Mouse (Mus musculus) thymus, postnatal 10 days (tissue): ENCODE data around the gene Pla1a.
A peak's percentile ranks its signal among the peaks of the same experiment; 100 is the strongest.
"Not testable (repeated sequence)": the region's sequence is repeated elsewhere in the genome, so short reads cannot be mapped to it uniquely, and the experiment has no call there.

Experiments
- DNase-seq, 2 experiments: peaks; one replicate each; pipeline ENCODE4 v3.0.0; 2021; ENCODE audit warnings: low spot score in 2 of 2

Gene Pla1a

DNA sequence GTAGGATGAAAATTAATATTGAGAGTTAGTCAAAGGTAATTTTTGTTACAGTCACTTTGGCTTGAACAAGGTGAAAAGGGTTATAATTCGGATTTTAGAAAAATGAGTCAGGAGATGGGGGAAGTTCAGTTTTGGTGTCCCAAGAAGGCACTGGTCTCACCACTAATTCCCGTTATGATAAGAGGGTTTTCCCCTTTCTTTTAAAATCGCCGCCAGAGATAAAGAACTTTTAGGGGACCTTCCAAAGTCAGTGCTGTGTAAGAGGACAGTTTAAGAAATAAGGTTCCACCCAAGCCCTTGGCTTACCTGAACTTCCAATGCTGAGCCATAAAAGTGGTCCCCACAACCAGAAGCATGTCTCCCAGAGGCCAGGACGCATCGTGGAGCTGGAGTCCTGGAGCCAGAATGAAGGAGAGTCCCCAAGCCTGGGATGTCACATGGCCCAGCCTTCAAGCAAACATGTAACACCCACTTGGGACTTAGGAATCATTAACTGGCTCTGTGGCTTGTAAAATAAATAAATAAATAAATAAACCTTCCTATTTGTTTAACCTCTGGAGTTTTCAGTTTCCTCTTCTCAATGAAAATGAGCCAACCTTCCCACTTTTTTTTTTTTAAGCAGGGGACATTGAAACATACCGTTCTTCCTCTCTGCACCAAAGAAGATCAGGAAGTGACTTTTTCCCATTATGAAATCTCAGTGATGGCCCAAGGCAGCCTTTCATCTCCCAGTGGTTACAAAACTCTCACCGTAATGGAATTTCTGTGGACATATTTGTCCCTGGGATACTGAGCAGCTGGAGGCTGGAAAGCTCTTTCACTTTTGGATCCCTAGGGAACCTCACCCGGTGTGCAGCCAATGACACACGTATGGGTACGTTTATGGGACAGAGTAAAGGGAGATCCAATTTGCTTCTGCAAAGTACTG is at the start of gene Pla1a:
Gene Pla1a, minus strand, starts transcription at position 648 of the 928 bp plus-strand sequence.
- no peak for DNase-seq

DNA sequence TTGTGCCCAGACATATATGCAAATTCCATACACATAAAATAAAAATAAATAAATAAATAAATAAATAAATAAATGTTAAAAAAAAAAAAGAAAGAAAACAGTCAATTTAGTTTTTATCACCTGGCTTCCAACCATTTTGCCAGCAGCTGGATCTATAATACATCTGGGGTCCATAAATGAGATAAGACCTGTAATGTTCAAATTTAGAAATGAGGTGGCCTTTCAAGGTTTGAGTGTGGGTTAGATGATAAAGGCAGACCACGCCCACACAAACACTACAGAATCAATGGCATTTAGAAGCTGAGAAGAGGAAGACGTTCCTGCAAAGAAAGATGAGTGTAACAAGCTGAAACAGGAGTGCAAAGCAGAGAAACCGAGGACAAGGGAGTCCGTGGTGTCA is 48.4 kb upstream of the Pla1a start:
- no peak for DNase-seq

GRCm38 (mm10) chr16:38478296-38478695 is 45.4 kb upstream of the Pla1a start:
- DNase-seq: no peak

GRCm38 (mm10) chr16:38477241-38477608 is 44.3 kb upstream of the Pla1a start:
- DNase-seq: not testable (repeated sequence)

- peak; percentile 43 to 58 for DNase-seq
These were observed 43.6 kb upstream of the Pla1a start for GRCm38 (mm10) chr16:38476312-38477240.

- no peak for DNase-seq
These were observed 42.9 kb upstream of the Pla1a start for GRCm38 (mm10) chr16:38475681-38476311.

GRCm38 (mm10) chr16:38474677-38475286 is 41.8 kb upstream of the Pla1a start:
- no peak for DNase-seq

DNA sequence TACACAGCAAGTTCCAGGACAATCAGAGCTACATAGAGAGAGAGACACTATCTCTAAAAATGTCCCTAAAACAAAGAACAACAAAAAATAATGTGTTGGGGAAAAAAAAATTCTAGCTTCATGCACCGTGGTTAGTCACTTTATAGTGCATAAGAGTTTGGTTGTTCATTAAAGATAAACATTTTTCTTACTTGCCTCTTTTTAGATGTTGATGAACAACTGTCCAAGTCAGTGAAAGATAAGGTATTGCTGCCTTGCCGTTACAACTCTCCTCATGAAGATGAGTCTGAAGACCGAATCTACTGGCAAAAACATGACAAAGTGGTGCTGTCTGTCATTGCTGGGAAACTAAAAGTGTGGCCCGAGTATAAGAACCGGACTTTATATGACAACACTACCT is 40.7 kb upstream of the Pla1a start:
- DNase-seq: no peak

DNA sequence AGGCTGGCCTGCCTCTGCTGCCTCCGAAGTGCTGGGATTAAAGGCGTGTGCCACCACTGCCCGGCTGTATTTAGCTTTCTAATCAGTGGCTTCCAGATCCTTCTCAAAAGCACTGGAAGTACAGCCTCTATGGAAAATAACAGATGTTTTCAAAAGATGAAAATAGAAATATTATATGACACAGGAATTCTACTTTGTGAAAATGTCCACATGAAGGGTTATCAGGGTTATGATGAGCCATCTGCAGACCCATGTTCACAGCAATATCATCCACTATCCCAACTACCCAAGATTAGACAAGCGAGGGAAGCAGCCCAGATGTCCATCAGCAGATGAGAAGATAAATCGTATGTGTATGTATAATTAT is 39.5 kb upstream of the Pla1a start:
- DNase-seq: no peak

DNA sequence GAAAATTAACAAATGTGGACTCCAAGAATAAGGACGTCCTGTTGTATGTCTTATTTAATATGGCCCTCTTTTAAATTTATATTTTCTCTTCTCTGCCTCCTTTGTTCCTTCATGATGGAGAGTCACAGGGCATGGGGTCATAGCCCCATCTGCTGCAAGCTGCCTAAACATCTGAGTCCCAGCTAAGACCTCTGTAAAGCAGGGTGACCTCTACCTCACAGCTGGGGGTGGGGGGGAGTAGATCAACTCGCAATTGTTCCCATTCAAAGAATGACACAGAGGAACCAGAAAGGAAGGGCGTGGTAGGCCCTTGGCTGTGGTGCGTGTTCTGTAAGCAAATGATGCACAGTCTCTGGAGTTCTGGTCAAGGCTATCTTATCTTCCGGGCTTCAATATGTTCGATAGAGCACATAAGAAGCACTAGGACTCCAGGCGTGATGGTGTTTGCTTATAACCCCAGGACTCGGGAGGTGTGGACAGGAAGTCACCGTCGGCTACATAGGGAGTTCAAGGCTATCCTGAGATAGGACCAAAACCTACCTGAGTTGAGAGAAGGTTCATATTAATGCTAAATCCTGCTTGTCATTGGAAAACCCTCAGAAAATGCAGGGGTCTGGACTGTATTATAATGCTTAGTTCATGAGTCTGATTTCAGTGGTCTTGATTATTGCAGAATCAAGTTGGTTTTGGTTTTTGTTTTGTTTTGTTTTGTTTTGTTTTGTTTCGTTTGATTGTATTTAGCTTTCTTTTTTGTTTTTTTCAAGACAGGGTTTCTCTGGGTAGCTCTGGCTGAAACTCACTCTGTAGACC is 39.0 kb upstream of the Pla1a start:
- DNase-seq: no peak

DNA sequence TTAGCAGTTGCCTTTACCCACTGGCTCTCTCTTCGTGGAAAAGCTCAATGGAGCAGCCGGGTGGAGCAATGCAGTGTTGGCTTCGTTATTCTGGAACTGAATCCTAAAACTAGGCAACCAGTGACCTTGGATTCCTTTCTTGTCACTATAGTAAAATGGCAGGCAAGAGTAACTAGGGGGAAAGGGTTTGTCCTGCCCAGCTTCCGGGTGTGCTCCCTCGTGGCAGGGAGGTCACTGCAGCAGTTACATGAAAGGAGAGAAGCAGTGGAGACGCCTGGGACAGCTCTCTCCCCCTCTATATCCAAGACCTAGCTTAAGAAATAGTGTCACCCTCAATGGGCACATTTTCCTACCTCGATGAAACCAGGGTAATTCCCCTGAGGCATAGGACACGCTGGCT is 36.5 kb upstream of the Pla1a start:
- DNase-seq: no peak

DNA sequence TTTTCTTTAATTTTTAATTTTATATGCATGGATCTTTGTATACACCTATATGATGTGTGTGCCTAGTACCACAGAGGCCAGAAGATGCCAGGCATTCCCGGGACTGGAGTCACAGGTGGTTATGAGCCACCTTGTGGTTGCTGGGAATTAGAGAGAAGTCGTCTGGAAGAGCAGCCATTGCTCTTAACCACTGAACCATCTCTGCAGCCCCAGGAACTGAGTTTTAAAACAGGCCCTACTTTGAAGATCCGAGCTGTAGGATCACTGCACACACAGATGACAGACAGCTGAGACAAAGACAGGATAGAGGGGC is 35.7 kb upstream of the Pla1a start:
- DNase-seq: no peak

GRCm38 (mm10) chr16:38467917-38468705 is 35.2 kb upstream of the Pla1a start:
- DNase-seq: no peak

DNA sequence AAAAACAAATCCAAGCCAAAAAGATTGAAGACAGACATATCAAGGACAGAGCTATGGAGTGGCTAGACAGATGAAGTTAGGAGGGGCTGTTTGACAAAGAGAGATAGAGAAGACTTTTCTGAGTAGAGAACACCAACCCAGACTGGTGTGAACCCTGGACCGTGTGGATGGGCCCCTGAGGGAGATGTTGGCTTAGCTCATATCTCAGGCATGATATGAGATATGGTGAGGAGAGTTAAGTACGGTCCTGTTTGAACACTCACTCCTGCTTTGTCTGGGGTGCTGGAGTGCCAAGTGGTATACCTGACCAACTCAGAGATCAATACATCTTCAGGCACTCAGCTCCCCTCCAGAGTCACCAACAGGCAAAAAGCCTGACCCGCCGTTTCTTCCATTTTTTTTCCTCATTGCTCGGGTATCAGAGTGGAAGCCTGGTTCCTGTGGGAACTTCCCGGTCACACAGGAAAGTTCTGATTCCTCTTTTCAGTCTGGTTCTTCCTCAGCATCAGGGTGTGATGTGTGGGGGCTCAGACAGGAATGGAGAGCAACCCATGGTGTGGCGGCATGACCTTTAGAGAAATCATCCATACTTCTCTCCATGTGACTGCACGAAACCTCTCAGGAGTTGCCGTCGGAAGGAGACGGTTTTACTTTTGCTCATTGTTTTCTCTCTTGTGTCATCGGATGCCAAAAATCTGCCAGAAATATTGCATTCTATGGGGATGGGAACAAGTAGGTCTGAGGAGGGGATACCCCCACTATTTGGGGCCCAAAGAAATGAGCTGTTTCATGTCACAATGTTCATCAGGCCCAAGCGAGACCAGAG is 34.4 kb upstream of the Pla1a start:
- DNase-seq: no peak

- no peak for DNase-seq
These were observed 33.1 kb upstream of the Pla1a start for GRCm38 (mm10) chr16:38466089-38466488.

DNA sequence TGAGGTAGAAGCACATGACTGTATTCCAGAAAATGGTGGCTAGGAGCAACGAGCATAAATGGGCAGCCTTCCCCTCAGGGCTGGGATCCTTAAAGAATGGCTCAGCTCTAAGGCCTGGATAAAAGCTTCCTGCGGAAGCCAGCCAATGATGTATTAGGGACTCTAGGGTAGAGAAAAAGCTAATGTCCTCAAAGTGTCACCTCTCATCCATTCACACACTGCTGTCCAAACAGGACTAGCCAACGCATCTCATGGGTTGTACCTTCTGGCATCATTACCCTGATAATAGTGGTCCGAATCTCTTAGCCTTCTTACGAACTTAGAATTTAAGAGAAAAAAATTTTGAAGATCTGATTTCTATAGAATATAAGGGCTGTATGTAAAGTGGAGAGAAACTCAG is 30.4 kb upstream of the Pla1a start:
- no peak for DNase-seq

DNA sequence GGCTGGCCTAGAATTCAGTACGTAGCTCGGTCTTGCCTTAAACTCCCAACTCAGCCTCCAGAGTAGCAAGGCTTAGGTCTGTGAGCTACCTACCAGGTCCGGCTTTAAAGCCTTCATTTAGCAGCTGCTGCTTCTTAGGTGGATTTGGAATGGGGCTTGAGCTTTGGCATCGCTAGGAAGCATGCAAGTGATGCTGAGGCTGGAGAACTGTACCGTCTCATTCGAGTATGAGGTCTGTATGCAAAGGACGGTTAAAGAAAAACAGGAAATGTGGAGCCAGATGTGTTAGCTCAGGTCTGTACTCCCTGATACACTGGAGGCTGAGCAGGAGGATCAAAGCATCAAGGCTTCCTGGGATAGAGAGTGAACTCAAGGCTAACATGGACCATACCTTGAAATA is 29.2 kb upstream of the Pla1a start:
- no peak for DNase-seq

DNA sequence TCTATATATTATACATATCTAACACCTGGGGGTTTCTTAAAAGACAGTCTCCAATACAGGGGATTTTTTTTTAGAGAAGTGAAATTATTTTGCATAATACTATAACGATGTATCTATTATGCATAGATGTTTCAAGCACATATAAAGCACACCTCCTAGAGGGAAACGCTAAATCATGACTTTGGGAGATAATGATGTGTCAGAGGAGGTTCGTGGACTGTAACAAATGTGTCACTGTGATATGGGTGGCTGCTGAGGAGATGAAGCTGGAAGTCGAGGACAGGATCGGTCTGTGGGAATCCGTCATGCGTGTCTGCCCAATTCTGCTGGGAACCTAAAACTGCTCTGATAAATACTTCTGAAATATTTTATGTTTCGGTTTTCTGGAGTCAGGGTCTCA is 28.8 kb upstream of the Pla1a start:
- no peak for DNase-seq

- DNase-seq: no peak
These were observed 27.0 kb upstream of the Pla1a start for GRCm38 (mm10) chr16:38459990-38460389.
